Mouse (Mus musculus): ENCODE measurements at regions not wholly inside any gene's neighbourhood (a gene's known extent, or its start where the extent isn't known, plus 50 kb on each side); places are given as distances from the start of the nearest gene placed in this dataset.
A peak's percentile ranks its signal among the peaks of the same experiment; 100 is the strongest.

DNA sequence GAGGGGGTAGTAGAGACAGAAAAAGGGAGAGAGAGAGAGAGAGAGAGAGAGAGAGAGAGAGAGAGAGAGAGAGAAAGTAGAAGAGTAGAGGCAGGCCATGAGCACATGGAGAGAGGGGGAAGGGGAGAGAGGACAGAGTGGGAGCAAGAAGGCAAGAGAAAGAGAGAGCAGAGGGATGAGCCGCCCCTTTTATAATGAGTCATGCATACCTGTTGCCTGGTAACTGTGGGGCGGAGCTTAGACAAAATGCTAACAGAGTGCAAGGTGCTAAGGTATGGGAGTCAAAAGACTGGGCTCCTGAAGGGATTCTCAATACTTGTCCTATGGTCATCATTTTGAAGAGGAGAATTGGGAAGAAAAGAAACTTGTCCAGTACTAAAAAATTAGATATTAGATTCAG is 126.1 kb downstream of the Lrrc30 start:
- no peak for DNase-seq
- intact Hi-C loops (cut with DNase I; ENCODE audit: low total_unique reads): no loop called here

DNA sequence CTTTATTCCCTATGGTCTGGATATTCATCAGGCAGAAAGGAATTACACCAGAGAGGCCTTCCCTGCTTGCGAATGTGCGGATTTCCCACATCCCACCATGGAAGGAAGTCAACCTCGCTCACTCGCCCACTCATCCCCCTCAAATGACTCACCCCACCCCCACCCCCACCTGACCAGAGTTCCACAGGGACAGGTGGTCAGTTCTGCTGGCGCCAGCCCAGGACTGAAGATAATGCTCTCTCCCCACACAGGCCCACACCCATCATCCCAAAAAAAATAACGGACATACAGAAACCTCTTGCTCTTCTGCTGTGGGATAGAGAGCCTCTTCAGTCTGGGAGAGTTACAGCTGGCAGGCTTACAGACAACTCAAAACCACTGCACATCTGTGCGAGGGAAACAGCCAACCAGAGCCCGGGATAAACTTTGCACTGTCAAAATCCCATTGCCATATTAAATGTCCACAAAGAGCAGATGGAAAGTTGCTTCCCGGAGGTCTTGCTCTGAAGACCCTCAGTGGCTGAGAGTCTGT is 128.0 kb downstream of the Lrrc30 start:
- intact Hi-C loops (cut with DNase I; ENCODE audit: low total_unique reads): no loop called here

DNA sequence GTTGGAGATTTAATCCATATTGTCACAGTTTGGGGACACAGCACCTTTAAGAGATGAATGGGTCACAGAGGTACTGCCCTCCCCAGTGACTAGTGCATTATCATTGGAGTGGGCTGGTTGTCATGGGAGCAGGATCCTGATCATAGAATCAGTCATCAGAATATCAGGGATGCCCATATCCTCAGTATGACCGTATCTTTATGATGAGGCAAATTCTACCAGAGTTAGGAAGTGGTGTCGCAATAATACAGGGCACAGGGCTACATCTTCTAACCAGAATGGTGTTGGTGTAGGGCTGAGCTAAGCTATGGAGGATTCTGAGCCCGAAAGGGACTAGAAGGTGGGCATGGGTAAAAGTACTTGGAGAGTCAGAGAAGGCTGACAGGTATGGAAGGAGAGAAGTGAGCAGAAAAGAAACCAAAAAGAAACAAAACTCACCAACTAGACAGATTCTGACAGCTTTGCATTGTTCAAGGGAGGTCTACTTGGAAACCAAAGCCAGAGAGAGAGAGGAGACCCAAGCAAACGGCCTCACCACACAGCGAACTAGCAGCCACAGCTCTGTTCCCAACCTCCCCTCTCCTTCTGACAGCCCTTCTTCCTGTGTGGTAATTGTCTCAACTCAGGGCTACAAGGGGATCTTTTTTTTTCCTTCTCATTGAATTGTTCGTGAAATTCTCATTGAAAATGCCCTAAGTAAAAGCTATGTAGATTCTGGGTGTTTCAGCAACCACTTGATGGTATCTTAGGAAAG is 129.2 kb downstream of the Lrrc30 start:
- intact Hi-C loops (cut with DNase I; ENCODE audit: low total_unique reads): no loop called here
- DNase-seq: no peak

More for the DNA sequence above, 128.0 kb downstream of the Lrrc30 start:
- DNase-seq: no peak

DNA sequence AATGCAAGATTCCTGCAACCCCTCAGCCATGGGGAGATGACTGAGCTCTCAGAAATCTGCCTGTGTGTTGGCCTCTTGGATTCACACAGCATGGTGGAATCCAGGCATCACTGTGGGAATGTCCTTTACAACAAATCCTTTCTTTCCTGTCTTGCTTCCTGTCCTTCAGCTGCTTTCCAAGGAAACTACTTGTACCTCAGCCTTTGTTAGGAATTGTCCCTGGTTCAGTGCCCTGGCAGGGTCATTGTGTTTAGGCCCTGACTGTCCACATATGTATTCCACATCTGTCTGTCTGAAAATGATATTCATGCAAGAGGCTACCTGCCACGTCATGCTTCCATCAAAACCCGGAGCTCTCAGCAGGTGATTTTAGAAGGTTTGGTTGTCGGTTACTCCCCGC is 129.9 kb downstream of the Lrrc30 start:
- no peak for DNase-seq
- intact Hi-C loops (cut with DNase I; ENCODE audit: low total_unique reads): no loop called here

DNA sequence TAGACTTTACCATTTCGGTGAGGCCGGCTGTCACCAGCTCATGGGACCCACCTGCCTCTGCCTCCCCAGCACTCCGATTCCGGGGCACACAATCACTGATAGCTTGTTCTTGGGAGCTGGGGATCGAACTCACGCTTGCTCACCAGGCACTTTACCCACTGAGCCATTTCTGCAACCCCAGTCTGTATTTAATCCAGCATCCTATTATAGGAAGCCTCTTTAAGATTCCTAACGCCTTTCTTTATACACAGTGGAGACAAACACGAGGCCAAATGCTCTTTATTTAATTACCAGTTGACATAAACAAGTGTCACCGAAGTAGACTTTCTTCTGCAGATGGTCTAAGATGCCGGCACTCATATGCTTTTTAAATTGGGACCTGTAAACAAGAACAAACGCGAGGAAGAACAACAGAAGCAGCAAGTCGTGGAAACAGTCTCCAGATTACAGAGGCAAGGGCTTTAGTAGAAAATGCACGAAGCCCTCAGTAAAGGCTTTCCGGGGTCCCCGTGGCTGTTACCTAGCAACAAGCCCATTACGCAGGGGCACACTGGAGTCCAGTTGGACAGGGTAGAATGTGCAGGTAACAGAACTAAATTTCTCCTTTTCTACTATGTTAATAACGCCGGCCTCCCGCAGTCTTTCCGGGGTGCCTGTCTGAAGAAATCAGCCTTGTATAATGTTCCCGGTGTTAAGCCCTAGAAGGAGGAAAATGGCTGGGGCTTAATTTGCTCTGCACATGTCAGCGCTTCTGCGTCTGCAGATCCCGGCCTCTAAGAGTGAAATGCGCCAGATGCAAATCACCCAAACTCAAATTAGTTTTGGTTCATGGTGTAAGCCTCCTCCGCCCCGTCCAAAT is 132.5 kb downstream of the Lrrc30 start:
- intact Hi-C loops (cut with DNase I; ENCODE audit: low total_unique reads): no loop called here
- DNase-seq: no peak

DNA sequence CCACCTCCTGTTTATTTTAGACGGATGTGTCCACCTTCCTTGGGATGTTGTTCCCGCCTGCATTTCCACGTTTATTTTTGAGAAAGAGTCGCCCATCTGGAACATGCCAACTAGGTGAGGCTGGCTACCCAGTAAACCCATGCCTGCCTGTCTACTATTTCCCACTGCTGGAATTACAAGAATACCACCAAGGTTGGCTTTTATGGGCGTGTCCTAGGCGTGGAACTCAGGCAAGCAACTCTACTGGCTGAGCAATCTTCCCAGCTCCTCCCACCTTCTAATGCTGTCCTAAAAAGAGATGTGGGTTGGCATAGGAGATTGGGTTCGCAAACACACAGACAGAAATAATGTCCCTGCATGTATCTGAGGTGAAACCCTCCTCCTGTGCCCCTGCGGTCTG is 135.1 kb downstream of the Lrrc30 start:
- intact Hi-C loops (cut with DNase I; ENCODE audit: low total_unique reads): no loop called here
- no peak for DNase-seq

DNA sequence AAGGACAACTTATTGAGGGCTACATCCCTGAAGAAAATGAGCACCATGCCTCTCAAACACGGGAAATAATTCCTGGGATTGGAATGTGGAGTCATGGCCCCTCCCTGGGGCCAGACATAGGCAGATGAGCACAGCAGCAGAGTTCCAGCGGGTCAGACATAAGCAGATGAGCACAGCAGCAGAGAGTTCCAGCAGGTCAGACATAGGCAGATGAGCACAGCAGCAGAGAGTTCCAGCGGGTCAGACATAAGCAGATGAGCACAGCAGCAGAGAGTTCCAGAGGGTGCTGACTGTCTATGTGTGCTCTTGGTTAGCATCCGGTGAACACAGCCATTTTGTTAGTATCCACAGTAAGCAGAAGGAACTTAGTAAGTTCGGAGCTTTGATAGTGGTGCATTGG is 126.2 kb upstream of the Ptprm start:
- DNase-seq: no peak
- intact Hi-C loops (cut with DNase I; ENCODE audit: low total_unique reads): no loop called here

DNA sequence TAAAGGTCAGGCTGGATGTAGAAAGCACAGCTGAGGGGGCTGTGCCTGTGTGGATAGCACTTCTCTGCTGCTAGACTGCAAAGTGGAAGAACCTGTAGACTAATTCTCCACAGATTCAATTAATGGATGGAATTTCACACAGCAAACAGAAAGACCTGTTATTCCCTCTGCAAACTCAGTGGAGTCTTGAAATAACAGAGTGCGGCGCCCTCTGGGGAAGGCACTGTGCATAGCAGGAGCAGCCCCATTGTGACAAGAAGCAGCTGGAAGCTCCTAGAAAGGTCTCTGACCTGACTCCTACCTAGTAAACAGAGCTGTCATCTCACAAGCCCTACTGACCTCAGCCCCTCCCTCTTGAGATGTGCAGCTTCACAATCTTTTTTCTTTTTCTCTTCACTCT is 118.9 kb upstream of the Ptprm start:
- DNase-seq: peak; percentile 65

DNA sequence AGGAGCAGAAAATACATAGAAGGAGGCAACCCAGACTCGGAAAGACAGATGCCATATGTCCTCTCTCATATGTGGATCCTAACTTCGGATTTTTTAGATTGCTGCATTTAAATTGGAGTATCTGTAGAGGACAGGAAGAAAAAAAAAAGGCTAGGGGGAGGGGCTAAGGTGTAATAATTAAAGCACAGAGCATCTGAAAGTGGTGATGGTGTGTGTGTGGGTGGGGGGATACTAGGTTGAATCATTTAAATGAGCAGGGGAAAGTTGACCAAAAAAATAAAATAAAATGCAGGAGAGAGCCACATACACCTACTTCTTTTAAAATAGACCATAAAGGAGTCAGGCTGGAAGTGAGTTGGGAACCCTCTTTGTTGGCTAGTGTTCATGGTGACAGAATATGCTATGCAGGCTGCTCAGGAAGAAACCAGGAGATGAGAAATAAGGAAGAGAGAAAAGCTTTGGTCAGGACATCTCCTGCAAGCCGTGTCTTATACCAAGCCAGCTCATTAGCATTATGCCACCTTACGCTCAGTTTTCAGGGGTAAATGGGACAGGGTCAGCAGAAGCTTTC is 104.7 kb upstream of the Ptprm start:
- DNase-seq: no peak
- intact Hi-C loops (cut with DNase I; ENCODE audit: low total_unique reads): no loop called here

More for the DNA sequence above, 118.9 kb upstream of the Ptprm start:
- intact Hi-C loops (cut with DNase I; ENCODE audit: low total_unique reads): loop anchor here (5.0 kb wide), 1 partner anchor 116 kb away; no protein-coding TSS in a partner anchor

DNA sequence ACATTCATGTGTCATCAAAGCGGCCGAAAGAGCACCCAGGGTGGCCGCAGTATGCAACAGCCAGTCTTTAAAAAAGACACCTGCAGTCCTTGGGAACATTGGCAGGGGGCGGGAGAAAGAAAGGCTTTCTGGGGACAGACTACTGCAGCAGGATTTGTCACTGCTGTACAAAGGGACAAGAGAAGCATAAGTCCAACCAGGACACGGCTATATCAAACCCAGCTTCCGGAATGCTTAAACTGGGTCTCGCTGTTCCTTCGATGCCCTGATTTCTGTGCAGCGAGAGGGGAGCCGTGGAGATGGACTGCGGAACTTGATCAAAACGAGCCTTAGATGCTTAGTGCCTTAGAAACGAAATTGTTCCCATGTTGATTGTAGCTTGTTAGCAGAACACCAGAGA is 97.7 kb upstream of the Ptprm start:
- intact Hi-C loops (cut with DNase I; ENCODE audit: low total_unique reads): no loop called here
- DNase-seq: no peak

DNA sequence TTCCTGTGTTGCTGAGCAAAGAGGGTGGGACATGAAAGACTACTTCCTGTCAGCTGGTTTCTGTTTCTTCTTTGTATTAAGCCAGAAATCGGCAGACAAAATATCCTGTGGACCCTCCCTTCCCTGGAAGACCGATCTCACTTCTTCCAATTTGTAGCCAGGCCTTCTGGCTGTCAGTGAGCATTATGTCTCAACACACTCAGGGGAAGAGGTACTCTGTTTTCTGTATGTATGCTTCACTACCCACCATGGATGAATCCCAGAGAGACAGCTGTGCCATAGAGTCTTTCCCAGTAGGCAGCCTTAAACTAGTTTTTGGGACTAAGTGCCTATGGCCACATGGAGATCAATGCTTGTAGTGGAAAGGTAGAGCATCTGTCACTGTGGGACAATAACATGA is 96.8 kb upstream of the Ptprm start:
- intact Hi-C loops (cut with DNase I; ENCODE audit: low total_unique reads): no loop called here

DNA sequence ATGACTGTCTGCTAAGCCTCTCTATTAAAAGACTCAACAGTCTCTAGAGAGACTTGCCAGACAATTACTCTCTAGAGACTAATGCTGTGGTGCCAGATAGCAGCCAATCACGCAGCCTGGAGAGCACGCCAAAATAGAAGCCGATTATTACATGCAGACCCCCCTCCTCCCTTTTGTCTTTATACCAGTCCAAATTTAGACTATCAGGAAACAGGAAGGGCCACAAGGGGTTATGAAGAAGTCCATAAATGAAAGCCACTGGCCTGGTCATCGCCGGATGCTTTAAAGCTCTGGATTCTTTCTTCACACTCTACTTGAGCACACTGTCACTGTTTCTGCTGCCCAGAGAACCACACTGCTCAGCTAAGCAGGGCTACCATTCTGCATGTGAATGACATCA is 95.8 kb upstream of the Ptprm start:
- no peak for DNase-seq

More for the DNA sequence above, 96.8 kb upstream of the Ptprm start:
- no peak for DNase-seq

DNA sequence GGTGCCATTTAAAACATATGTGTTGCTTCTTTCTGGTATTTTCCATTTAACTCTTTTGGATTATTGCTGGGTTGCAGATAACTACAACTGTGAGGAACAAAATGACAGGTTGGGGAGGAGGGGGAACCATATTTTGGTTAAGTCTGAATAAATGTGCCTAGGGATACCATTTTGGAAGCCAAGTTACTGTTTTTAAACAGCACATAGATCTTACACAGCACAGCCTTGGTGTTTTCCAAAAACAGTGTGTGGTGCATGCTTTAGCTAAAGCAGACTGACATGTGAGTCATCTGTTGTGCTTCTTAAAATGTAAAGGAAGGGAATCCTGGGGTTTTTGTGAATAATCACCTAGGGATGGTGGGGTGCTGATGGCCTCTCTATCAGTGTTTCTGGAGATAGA is 91.7 kb upstream of the Ptprm start:
- no peak for DNase-seq
- intact Hi-C loops (cut with DNase I; ENCODE audit: low total_unique reads): no loop called here

More for the DNA sequence above, 95.8 kb upstream of the Ptprm start:
- intact Hi-C loops (cut with DNase I; ENCODE audit: low total_unique reads): no loop called here

DNA sequence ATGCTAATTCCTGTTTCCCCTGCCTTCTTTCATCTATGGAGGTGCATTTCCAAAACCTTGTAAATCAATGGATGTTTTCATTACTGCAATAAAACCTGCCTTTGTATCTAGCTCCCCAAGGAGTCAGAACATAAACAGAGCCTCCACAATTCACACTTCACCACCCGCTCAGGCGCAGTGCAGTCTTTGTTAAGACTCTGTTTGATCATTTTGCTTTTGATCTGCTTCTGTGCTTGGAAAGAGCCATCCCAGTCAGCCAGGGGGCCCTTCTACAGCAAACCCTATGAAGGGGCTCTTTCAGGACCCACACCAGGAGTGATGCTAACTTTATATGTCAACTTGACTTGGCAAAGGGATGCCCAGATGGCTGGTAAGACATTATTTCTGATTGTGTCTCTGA is 86.7 kb upstream of the Ptprm start:
- no peak for DNase-seq
- intact Hi-C loops (cut with DNase I; ENCODE audit: low total_unique reads): no loop called here

DNA sequence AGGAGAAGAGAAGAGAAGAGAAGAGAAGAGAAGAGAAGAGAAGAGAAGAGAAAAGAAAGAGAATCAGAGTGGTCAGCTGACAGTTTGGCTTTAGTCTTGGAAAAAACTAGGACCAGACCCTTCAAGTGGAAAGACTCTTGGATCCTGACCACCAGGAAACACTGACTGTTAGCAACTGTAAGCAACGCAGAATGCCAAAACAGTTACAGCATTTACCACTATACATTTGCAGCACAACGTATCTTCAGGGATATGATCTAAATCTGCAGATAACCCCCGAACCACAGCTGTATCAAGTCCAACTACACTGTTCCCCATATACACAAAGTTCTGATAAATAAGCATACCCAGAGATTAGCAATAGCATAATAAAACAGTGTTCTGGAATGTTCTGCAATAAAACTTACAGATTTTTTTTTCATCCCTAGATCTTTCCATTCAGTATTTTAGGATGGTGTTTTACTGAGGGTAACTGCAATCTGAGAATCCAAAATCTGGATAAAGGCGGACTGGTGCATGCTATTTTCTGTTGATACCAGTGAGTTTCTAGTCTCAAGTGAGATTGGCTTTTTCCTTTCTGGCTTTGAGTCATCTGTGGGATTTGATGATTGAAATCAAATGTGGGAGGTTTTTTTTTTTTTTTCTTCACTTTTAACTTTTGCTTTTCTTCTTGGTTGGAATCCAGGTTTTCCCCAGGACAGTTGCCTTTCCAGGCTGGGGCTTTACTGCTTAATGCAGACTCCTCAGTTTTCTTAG is 65.9 kb upstream of the Ptprm start:
- DNase-seq: no peak
- intact Hi-C loops (cut with DNase I; ENCODE audit: low total_unique reads): no loop called here

DNA sequence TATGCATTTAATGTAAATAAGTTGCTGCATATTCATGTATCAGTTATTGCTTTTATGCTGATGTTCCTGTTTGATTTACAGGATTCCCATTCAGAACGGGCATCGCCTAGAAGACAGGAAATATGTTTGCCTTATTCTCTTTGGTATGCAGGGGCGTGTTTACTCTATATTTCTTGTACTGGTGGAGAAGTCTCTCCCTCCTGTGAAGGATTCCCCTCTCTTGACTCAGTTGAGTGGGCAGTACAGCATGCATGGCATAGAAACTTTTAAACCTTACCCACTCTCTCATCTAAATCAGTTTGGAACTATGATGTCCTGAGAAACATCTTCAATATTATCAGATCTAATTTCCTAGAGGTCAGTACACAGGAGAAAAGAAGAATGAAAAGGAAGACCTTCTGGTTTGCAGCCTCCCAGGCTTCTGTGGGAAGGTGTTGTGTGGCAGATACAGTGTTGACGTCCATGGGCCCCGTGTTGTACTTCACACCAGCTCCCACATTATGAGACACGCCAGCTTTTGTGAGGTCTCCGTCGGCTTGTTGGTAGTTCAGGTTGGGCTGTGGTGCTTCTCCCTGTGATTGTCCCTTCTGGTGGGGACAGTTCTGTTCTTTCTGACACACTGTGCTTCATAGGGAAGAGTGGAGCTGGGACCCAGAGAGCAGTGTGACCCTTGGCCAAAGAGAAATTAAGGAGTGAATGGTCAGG is 58.4 kb upstream of the Ptprm start:
- intact Hi-C loops (cut with DNase I; ENCODE audit: low total_unique reads): no loop called here
- no peak for DNase-seq

DNA sequence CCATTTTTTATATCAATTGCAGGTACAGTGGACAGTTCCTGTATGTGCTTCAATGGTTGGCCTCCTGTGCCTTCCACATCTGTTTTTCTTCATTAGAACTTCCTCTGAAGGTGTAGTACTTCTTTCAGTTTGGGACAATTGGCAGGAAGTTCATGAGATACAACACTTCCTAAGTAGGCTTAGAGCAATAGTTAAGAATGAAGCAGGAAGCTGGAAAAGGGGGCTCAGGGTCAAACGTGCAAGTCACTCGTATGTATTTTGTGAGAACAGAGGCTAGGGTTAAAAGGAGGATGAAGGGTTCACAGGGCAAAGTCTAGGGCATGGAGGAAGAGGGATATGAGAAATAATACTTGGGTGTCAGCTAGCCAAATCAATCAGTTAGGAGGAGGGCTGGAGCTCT is 55.7 kb upstream of the Ptprm start:
- no peak for DNase-seq
- intact Hi-C loops (cut with DNase I; ENCODE audit: low total_unique reads): no loop called here

DNA sequence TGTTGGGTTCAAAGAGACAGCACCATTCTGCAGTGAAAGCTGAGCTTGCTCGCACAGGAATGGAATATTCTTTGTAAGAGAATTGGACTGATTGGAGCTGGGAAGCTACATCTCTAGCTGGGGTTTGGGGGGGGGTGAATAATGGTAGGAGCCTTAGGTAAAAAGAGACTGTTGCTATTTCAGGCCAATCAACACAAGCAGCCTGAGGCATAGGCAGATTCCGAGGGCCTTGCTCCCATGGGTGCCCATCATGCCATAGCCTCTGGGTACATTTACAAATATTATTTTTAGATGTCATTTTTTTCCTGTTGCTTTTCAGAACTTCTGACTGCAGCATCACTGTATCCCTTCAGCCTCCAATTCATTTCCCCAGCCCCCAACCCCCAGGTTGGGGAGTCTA is 51.7 kb upstream of the Ptprm start:
- intact Hi-C loops (cut with DNase I; ENCODE audit: low total_unique reads): no loop called here
- DNase-seq: no peak

Data from gastrocnemius, postnatal 14 days (tissue).